Mouse (Mus musculus) gastrocnemius, postnatal 36 days (tissue): ENCODE measurements around the gene Top1. TPM values are rescaled to one million over a fixed set of nuclear protein-coding genes. Genes with fewer than 3 reads are reported as not detected.

Experiments used
- DNase-seq, 2 experiments: peaks; one replicate each; pipeline ENCODE4 v3.0.0; 2022
- intact Hi-C: fragments of 180-260 bp; cut with DNase I; formaldehyde crosslinking; loops from one replicate; pipeline ENCODE4 v1.15.1; 2025
- long read RNA-seq, 2 experiments: library from polyadenylated mRNA; stranded (forward); transcript quantifications; one replicate each; pipeline ENCODE4 v2.0.0; 2021
- total RNA-seq, 2 experiments: library from RNA; stranded (reverse); gene quantifications; 2 replicates each; pipeline ENCODE4 v1.2.3; 2021

The Top1 gene
- total RNA-seq, result 10 to 100 TPM; 30.3 to 34.2 TPM
- long read RNA-seq, experiment 1, transcript Top1-201 (21 exons, 3,856 nt), result major isoform, 6 of 15 reads
- long read RNA-seq, experiment 1, partial matches to known transcripts, result 2 of 15 reads
- long read RNA-seq, experiment 1, other reads (novel, unspliced or antisense), result 7 of 15 reads
- long read RNA-seq, experiment 2, partial matches to known transcripts, result 6 of 8 reads
- long read RNA-seq, experiment 2, other reads (novel, unspliced or antisense), result 0 of 8 reads

DNA sequence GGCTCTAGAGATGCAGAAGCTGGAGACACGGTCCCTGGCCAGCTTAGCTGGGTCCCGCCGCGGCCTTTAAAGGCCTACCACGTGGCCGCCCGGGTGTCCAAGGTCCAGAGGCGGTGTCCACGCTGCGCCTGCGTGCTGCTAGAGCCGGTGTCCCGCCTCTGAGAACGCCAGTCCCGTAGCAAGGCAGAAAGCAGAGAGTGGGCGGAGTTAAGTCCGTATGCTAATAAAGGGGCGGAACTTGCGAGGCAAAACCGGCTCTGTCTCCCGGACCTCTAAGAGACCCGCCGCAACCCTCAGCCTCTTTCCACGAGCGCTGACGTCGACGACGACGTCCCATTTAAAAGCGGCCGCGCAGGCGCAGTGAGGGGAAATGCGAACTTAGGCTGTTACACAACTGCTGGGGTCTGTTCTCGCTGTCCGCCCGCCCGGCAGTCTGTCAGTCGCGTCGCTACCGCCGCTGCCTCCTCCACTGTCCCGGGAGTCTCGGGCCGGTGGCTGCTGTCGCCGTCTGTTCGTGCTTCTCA lies at the start of gene Top1:
TSS of gene Top1 (plus strand) at position 275 of the 524 bp plus-strand sequence.
- intact Hi-C loops, result no loop called here
- peak; percentile 98 to 99 for DNase-seq

GRCm38 (mm10) chr2:160597582-160598281 lies 48.0 kb upstream of the Top1 start:
- DNase-seq, result peak; percentile 42 to 58
- intact Hi-C loops, result no loop called here

GRCm38 (mm10) chr2:160601805-160602204 lies 43.9 kb upstream of the Top1 start:
- intact Hi-C loops, result loop anchor here (2.0 to 5.0 kb wide), 2 partner anchors 95 to 285 kb away; no protein-coding TSS in a partner anchor
- no peak for DNase-seq

DNA sequence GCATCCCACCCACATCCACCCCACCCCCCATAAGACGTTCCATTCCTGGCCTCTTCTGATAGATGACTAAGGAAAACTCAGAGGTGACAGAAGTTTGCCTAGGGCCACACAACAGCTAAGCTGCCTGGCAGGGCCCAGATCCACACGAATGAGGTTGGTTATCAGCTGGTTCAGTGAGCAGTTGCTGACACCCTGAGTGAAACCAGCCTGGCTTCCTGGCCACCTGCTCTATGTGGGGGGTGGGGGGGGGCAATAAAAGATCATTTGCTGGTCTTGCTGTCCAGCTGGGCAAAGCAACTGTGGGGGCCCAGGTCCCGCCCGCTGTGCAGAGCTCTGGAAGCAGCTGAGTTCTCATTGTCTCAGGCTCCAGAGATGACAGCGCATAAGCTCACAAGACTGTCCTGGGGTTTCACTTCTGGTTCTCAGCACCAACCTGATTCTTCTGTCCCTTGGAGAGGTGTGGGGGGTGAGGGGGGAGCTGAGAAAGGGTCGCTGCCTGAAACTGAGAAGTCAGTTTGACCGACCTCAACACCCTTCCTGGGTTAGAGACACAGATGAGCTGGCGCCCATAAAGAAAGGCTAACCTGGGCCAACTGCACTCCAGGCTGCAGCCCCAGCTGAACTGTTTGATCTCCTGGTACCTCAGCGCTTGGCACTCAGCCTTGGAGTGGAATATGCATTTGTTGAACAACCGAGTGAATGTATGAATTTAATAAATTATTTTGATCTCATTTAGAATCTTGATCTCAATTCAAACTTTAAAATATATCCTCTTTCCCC lies 42.3 kb upstream of the Top1 start:
- intact Hi-C loops, result loop anchor here (2.0 to 5.0 kb wide), 2 partner anchors 94 to 283 kb away; no protein-coding TSS in a partner anchor
- DNase-seq, result no peak

DNA sequence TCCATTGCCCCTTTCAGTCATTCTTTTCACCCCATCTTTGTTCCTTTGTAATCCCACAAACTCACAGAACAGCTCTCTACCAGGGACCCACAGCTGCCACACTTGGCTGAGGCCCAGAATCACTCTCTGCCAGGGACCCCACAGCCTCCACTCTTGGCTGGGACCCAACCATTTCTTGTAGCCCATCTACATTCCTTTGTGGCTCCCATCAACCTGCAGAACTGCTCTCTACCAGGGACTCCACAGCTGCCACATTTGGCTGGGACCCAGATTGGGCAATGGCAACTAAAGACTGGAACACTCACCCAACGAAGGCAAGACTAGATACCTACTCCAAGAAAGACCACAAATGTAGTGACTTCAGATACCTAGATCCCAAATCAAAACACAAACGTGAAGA lies 35.7 kb upstream of the Top1 start:
- intact Hi-C loops, result no loop called here
- DNase-seq, result peak in 1 of 2 experiments; percentile 11

- intact Hi-C loops, result no loop called here
- DNase-seq, result no peak
These were observed 32.3 kb upstream of the Top1 start for GRCm38 (mm10) chr2:160613186-160613919.

- intact Hi-C loops, result no loop called here
- DNase-seq, result no peak
These were observed 27.9 kb upstream of the Top1 start for GRCm38 (mm10) chr2:160617741-160618140.

GRCm38 (mm10) chr2:160618619-160619220 lies 27.0 kb upstream of the Top1 start:
- DNase-seq, result no peak
- intact Hi-C loops, result no loop called here

DNA sequence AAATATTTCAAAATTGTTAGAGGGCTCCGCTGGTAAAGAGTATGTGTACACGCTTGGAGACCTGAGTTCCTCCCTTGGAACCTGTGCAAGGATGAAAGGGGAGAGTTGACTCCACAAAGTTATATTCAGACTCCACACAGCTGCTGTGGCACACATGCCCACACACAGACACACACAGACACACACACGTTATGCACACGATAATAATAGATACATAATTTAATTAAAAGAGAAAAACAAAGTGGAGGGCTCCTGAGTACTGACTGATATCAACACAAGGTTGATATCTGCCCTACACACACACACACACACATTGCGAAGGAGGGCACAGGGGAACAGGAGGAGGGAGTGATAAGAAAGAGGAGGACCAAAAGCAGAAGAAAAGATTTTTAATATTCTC lies 26.4 kb upstream of the Top1 start:
- intact Hi-C loops, result no loop called here
- DNase-seq, result no peak

DNA sequence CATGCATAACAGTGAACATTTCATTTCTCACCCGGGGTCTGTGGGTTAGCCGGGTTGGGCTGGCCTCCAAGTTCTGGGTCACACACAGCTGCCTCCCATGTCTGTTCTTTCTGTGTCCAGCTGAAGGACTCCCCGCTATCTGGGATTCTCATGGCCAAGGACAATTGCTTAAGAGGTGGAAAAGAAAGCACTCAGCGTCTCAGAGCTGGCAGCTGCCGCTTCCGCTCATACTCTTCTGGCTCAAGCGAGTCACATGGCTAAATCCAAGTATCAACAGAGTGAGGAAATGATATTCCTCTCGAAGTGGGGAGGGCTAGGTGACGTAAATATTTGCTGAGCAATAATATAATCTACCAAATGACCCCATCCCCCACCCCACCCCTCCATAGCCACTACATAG lies 25.9 kb upstream of the Top1 start:
- DNase-seq, result peak; percentile 49 to 51
- intact Hi-C loops, result no loop called here

DNA sequence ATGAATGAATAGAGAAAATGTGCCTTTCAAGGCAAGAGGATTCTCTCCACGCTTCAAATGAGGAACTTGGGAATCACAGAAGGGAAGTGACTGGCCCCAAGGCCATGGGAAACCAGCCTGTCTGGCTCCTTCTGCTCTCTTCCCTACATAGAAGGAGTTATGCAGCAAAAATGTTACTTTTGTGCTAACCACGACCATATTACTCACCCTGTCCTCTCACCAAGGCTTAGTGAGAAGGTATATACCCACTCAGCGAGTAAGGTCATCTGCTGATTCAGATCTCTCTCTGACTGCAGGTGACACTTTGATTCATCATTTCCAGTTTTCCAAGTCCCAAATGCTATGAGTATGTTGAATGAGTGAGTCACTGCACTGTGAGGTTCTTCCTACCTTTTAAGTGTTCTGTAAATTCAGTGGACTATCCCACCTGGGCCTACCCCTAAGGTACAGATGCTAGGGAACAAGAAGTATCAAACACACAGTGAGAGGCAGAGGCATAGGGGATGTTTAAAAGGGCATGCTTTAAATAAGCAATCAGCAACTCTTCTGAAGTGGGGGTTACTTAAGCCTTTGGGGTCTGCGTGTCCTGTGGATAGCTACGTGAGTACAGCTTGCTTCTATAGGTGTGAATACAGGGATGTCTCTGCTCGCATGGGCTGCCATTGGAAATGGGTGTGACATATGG lies 25.3 kb upstream of the Top1 start:
- DNase-seq, result no peak
- intact Hi-C loops, result no loop called here

- intact Hi-C loops, result no loop called here
These were observed 24.7 kb upstream of the Top1 start for GRCm38 (mm10) chr2:160621001-160621448.

GRCm38 (mm10) chr2:160621661-160622211 lies 24.0 kb upstream of the Top1 start:
- DNase-seq, result peak; percentile 75 to 85
- intact Hi-C loops, result loop anchor here (2.0 kb wide), 1 partner anchor 21 kb away; no protein-coding TSS in a partner anchor

More at GRCm38 (mm10) chr2:160621001-160621448, 24.7 kb upstream of the Top1 start:
- peak; percentile 53 to 65 for DNase-seq

GRCm38 (mm10) chr2:160622646-160623045 lies 23.0 kb upstream of the Top1 start:
- intact Hi-C loops, result loop anchor here (2.0 kb wide), 1 partner anchor 20 kb away; no protein-coding TSS in a partner anchor
- DNase-seq, result no peak

GRCm38 (mm10) chr2:160623745-160624144 lies 21.9 kb upstream of the Top1 start:
- intact Hi-C loops, result loop anchor here (2.0 kb wide), 1 partner anchor 19 kb away; no protein-coding TSS in a partner anchor
- DNase-seq, result no peak

GRCm38 (mm10) chr2:160627207-160628025 lies 18.3 kb upstream of the Top1 start:
- intact Hi-C loops, result no loop called here

GRCm38 (mm10) chr2:160628055-160628454 lies 17.6 kb upstream of the Top1 start:
- intact Hi-C loops, result no loop called here
- DNase-seq, result no peak

More at GRCm38 (mm10) chr2:160627207-160628025, 18.3 kb upstream of the Top1 start:
- DNase-seq, result no peak
